Mouse (Mus musculus): ENCODE data around the gene Riox1. TPM values are rescaled to one million over a fixed set of nuclear protein-coding genes. Genes with fewer than 3 reads are reported as not detected.

Gene Riox1
- total RNA-seq, 2 experiments from 2014 or later, result 16.2 to 17.1 TPM

Other genes starting within 250 kb of the Riox1 start
- gene Papln, start 187.0 kb upstream of the Riox1 start, total RNA-seq (2021), result 10 to 100 TPM in 1 of 2 experiments, 1 to 10 TPM in 1; 9.5 to 10.5 TPM
- 10 to 100 TPM; 16.5 to 17.8 TPM for gene Numb, start 28.7 kb upstream of the Riox1 start, total RNA-seq (2021)
- under 1 TPM in 1 of 2 experiments, not detected in 1; 0.14 TPM for gene Heatr4, start 34.2 kb downstream of the Riox1 start, total RNA-seq (2021)
- 1 to 10 TPM; 6.6 to 6.9 TPM for gene Acot2, start 37.3 kb downstream of the Riox1 start, total RNA-seq (2021)
- 10 to 100 TPM; 51.5 to 51.9 TPM for gene Acot1, start 58.9 kb downstream of the Riox1 start, total RNA-seq (2021)
- gene Acot4, start 87.8 kb downstream of the Riox1 start, total RNA-seq (2021), result 1 to 10 TPM; 1.8 to 2.0 TPM
- gene Gm49366, start 88.3 kb downstream of the Riox1 start, total RNA-seq (2021), result not detected
- gene Acot3, start 101.5 kb downstream of the Riox1 start, total RNA-seq (2021), result under 1 TPM; 0.28 to 0.99 TPM
- under 1 TPM; 0.44 to 0.52 TPM for gene Acot5, start 118.7 kb downstream of the Riox1 start, total RNA-seq (2021)
- gene Acot6, start 150.0 kb downstream of the Riox1 start, total RNA-seq (2021), result 1 to 10 TPM; 3.1 to 3.5 TPM
- gene Dnal1, start 163.8 kb downstream of the Riox1 start, total RNA-seq (2021), result 10 to 100 TPM; 61.8 to 73.1 TPM
- gene Pnma1, start 197.9 kb downstream of the Riox1 start, total RNA-seq (2021), result 10 to 100 TPM; 11.0 to 11.1 TPM

All from left cerebral cortex, postnatal 4 days (tissue).